Mouse (Mus musculus): ENCODE measurements around the gene Gtf2a1l. TPM values are rescaled to one million over a fixed set of nuclear protein-coding genes. Genes with fewer than 3 reads are reported as not detected.

Gene Gtf2a1l
- not detected in 2 replicates for polyA plus RNA-seq (2016; fragmentation: Nextera tagmentation; extraction: Ambion mirVana)

DNA sequence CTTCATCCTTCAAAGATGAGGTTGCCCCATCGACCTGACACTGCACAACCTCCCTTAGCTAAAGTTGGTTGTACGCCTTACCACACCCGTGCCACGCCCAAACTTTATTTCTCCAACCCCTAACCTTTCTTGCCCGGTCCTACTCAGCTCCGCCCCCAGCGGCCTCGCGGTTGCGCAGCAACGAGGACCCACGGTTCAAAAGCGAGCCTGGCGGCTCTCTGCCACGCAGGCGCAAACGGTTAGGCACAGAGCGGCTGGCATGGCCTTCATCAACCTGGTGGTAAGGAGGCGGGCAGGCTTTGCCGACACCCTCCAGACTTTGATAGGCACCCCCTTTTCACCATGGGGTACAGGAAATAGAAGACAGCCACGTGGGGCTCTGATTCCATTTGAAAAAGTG lies at the start of gene Gtf2a1l:
TSS of gene Gtf2a1l (plus strand) at position 209 of the 400 bp plus-strand sequence.
- H3K4me3 ChIP-seq = no peak within 1 kb of the TSS
- H3K4me1 ChIP-seq = peaks cover 26% of the 10 kb centered on the region
- no peaks in the 10 kb centered on the region for H3K9me3 ChIP-seq
- peak; percentile 36 for DNase-seq (ENCODE audit: extremely low spot score, low spot score)
- peaks cover 91% of the 10 kb centered on the region for H3K27me3 ChIP-seq (ENCODE audit: poor library complexity, severe bottlenecking)
- H3K27ac ChIP-seq = no peak within 1 kb of the TSS
- 34% methylated on average over 21 of the region's 21 CpGs for WGBS
- H3K36me3 ChIP-seq (replicated peaks) = no peaks in the 10 kb centered on the region

DNA sequence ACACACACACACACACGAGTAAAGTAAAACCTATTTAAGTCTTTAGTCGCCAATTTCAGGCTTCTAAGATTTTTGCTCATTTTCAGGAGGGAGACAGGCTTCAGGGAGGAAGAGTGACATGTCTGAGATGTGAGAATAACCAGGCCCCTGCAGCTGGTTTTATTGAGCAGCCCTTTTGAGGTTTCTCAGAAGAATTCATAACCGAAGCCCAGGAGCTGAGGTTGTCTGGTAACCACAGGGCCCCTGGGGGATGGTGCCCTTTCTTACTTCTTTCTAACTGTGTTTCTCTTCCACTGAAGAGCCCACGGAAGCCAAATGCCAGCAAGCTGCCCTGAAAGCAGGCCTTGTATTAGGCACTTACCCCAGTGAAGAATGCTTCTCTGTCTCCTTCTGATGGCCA lies 47.5 kb upstream of the Gtf2a1l start:
- Histone ChIP-seq H3K27ac (no peak overlapping the region), H3K4me3 (no peak overlapping the region), H3K4me1 (peaks cover 8% of the 10 kb centered on the region), H3K9me3 (no peaks in the 10 kb centered on the region), H3K36me3 (replicated peaks) (peaks cover 11% of the 10 kb centered on the region), H3K27me3 (ENCODE audit: poor library complexity, severe bottlenecking) (no peaks in the 10 kb centered on the region)
- no peak for DNase-seq (ENCODE audit: extremely low spot score, low spot score)
- WGBS = 88% methylated on average over 4 of the region's 4 CpGs

DNA sequence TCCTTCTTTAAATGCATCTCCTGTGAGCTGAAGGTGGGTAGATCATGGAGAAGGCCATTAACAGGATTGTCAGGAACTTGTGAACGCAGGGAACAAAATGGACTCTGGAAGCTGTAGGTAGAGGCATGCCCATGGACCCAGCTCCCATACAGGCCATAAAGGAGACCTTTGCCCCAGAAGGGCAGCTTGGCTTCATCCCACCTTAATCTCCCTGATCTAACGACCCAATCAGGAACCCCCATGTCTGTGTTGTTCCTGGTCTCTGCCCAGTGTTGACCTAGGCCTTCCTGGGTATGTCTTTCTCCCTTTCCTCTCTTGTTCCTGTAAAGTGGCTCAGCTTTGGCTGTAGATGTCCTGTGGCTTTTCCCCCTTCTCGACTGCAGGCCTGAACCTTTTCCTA lies 47.1 kb upstream of the Gtf2a1l start:
- WGBS = 87% methylated on average over 3 of the region's 3 CpGs

DNA sequence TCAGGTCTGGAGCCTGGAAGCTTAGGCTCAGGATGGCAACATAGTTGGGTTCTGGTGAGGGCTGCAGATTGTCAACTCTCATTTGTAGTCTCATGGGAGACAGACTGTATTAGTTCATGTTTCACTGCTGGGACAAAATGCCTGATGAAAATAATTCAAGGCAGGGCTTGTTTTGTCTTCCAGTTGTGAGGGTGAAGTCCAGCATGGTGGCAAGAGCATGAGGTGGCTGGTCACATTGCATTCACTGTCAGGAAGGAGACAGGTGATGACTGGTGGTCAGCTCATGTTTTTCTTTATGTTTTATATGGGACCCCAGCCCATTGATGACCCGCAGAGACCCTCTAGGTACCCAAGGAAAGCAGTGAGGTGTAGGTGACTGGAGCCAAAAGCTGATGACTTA lies 45.7 kb upstream of the Gtf2a1l start:
- Histone ChIP-seq H3K4me3 (no peak overlapping the region), H3K9me3 (no peaks in the 10 kb centered on the region), H3K27me3 (ENCODE audit: poor library complexity, severe bottlenecking) (no peaks in the 10 kb centered on the region), H3K27ac (no peak overlapping the region), H3K36me3 (replicated peaks) (peaks cover 8% of the 10 kb centered on the region), H3K4me1 (peaks cover 22% of the 10 kb centered on the region)
- WGBS = 93% methylated on average over 1 of the region's 1 CpGs
- DNase-seq (ENCODE audit: extremely low spot score, low spot score) = no peak

More for the DNA sequence above, 47.1 kb upstream of the Gtf2a1l start:
- Histone ChIP-seq H3K27ac (no peak overlapping the region), H3K36me3 (replicated peaks) (peaks cover 11% of the 10 kb centered on the region), H3K4me3 (no peak overlapping the region), H3K27me3 (ENCODE audit: poor library complexity, severe bottlenecking) (no peaks in the 10 kb centered on the region), H3K4me1 (peaks cover 12% of the 10 kb centered on the region), H3K9me3 (no peaks in the 10 kb centered on the region)
- no peak for DNase-seq (ENCODE audit: extremely low spot score, low spot score)

DNA sequence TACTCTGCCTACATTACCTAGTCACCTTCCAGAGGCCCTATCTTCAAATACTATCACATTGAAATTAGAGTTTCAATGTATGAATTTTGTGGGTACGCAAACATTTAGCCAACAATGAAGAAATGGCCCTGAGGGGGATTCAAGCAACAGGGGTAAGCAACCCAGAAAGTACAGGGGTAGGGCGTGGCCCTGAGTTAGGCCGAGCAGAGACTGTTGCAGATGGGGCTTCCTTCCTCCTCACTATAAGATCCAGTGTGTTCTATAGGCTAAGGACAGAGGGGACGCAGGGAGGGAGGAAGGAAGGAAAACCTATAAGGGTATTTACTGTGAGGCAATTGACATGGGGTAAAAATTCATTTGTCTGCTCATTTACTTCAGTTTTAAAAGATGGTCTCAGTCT lies 44.1 kb upstream of the Gtf2a1l start:
- H3K4me3 ChIP-seq = no peak overlapping the region
- no peaks in the 10 kb centered on the region for H3K9me3 ChIP-seq
- H3K4me1 ChIP-seq = peaks cover 32% of the 10 kb centered on the region
- no peak overlapping the region for H3K27ac ChIP-seq
- H3K36me3 ChIP-seq (replicated peaks) = peaks cover 8% of the 10 kb centered on the region
- no peaks in the 10 kb centered on the region for H3K27me3 ChIP-seq (ENCODE audit: poor library complexity, severe bottlenecking)
- WGBS = 92% methylated on average over 4 of the region's 4 CpGs
- no peak for DNase-seq (ENCODE audit: extremely low spot score, low spot score)

DNA sequence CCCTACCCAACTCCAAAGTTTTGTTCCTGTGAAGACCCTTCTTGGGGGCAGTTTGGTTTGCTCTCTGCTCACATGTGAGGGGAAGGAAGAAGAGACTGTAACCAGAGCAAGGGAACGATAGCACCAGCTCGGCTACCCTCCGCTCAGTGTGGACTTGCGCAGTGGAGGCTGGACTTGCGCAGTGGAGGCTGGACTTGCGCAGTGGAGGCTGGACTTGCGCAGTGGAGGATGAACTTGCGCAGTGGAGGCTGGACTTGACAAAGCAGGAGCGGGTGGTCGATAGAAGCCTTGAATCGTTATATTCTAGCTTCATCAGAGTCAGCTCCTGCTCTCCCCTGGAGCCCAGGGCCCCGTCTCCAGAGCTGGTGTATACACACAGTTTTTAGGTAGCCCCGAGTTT lies 43.1 kb upstream of the Gtf2a1l start:
- H3K9me3 ChIP-seq = no peaks in the 10 kb centered on the region
- H3K4me3 ChIP-seq = no peak overlapping the region
- WGBS = 94% methylated on average over 13 of the region's 13 CpGs
- peaks cover 42% of the 10 kb centered on the region for H3K4me1 ChIP-seq
- no peaks in the 10 kb centered on the region for H3K27me3 ChIP-seq (ENCODE audit: poor library complexity, severe bottlenecking)
- H3K36me3 ChIP-seq (replicated peaks) = peaks cover 8% of the 10 kb centered on the region
- no peak overlapping the region for H3K27ac ChIP-seq
- DNase-seq (ENCODE audit: extremely low spot score, low spot score) = no peak

DNA sequence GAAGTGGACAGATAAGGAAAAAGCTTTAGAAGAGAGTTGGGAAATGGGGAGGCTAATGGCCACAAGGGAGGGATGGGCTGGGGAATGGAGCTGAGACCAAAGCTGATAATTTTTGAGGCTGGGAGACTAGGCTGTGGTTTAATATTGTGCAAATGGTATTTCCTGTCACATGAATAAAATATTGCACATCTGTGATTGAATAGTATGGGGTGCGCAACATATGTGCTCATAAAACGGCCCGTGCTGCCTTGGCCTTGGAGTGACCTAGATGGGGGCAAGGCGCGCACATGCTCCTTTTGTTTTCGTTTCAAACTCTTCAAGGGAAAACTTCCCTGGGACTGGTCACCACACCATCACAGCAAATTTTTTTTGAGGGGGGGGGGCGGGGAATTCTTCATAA lies 42.5 kb upstream of the Gtf2a1l start:
- H3K27me3 ChIP-seq (ENCODE audit: poor library complexity, severe bottlenecking) = no peaks in the 10 kb centered on the region
- no peak for DNase-seq (ENCODE audit: extremely low spot score, low spot score)
- peaks cover 4% of the 10 kb centered on the region for H3K36me3 ChIP-seq (replicated peaks)
- peak overlapping the region; percentile 74 for H3K27ac ChIP-seq
- H3K4me3 ChIP-seq = no peak overlapping the region
- H3K9me3 ChIP-seq = no peaks in the 10 kb centered on the region
- peaks cover 48% of the 10 kb centered on the region for H3K4me1 ChIP-seq
- 87% methylated on average over 7 of the region's 7 CpGs for WGBS

DNA sequence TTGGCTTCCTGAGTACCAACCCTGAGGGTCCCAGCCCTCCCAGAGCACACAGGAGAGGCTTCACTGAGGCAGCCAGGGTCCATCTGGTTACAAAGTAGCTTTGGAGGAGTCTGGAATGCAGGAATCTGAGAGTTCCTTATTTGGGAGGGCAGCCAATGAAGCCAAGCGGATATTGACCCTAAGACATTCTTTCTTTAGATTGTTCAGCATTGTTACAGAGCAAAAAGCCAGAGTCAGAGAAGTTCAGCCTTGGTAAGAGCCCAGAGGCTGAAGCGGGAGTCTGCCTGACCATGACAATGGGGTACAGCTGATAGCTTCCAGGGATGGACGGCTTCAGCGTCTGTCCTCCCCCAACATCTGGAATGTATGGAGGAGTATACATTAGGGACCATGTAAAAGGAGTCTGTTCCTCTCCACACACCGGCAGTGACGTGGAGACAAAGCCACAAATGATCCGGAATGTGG lies 42.1 kb upstream of the Gtf2a1l start:
- Histone ChIP-seq H3K9me3 (no peaks in the 10 kb centered on the region), H3K27me3 (ENCODE audit: poor library complexity, severe bottlenecking) (no peaks in the 10 kb centered on the region), H3K4me1 (peaks cover 52% of the 10 kb centered on the region), H3K27ac (peak overlapping the region; percentile 74), H3K36me3 (replicated peaks) (peaks cover 4% of the 10 kb centered on the region), H3K4me3 (no peak overlapping the region)
- no peak for DNase-seq (ENCODE audit: extremely low spot score, low spot score)
- WGBS = 48% methylated on average over 7 of the region's 7 CpGs

DNA sequence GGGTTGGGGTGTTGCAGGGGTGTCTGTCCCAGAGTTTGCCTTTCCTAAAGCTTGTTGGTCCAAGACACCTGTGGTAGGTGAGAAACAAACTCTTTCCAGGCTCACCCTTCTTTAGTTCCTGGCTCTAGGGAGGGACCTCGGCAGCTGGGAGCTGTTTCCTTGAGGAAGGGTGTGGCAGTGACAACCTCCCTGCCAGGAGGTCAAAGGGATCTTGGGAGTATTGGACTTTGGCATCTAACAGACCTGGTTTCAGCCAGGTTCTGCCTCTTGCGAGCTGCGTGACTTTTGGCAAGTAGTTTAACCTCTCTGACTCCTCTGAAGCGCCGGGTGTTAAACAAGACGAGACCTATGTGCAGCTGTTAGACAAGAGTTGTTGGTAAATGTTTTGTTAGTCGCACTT lies 41.3 kb upstream of the Gtf2a1l start:
- no peaks in the 10 kb centered on the region for H3K27me3 ChIP-seq (ENCODE audit: poor library complexity, severe bottlenecking)
- no peak for DNase-seq (ENCODE audit: extremely low spot score, low spot score)
- no peak overlapping the region for H3K4me3 ChIP-seq
- H3K27ac ChIP-seq = peak overlapping the region; percentile 74
- no peaks in the 10 kb centered on the region for H3K9me3 ChIP-seq
- peaks cover 59% of the 10 kb centered on the region for H3K4me1 ChIP-seq
- peaks cover 4% of the 10 kb centered on the region for H3K36me3 ChIP-seq (replicated peaks)
- 90% methylated on average over 7 of the region's 7 CpGs for WGBS

DNA sequence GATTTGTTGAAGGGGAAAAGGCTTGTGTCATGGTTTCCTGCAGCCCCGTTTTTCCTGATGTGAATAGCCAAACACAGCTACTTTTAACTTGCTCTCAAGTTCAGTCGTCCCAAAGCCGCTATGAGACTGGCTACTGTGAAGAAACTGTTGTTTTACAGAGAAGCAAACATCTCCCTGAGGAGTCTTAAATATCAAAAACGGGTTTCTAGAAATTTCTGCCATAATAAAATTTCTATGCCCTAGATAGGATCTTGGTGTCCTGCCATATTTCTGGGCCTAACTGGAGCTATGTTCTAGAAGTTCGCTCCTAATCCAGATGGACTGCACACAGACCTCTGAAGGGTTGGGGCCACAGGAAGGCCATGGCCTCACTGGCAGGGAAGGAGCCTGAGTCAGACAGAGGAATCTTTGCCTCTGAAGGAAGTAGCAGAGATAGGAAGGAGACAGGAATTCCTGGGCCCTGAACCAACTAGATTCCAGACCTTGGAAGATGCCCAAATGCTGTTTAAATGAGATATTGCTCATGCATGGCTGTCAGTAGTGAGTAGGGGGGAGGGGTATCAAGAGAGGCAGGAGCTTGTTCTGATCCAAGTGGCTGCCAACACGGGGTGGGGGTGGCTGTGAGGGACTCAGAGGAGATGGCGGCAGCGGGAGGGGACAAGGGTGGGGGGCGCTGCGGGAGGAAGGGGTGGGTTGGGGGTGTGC lies 39.6 kb upstream of the Gtf2a1l start:
- peaks cover 3% of the 10 kb centered on the region; the same call in 1 of the 2 replicates for H3K36me3 ChIP-seq (replicated peaks)
- H3K4me3 ChIP-seq = no peak overlapping the region
- peak overlapping the region; percentile 88 for H3K27ac ChIP-seq
- DNase-seq (ENCODE audit: extremely low spot score, low spot score) = no peak
- H3K27me3 ChIP-seq (ENCODE audit: poor library complexity, severe bottlenecking) = no peaks in the 10 kb centered on the region
- WGBS = 61% methylated on average over 10 of the region's 10 CpGs
- H3K4me1 ChIP-seq = peaks cover 59% of the 10 kb centered on the region
- H3K9me3 ChIP-seq = no peaks in the 10 kb centered on the region

DNA sequence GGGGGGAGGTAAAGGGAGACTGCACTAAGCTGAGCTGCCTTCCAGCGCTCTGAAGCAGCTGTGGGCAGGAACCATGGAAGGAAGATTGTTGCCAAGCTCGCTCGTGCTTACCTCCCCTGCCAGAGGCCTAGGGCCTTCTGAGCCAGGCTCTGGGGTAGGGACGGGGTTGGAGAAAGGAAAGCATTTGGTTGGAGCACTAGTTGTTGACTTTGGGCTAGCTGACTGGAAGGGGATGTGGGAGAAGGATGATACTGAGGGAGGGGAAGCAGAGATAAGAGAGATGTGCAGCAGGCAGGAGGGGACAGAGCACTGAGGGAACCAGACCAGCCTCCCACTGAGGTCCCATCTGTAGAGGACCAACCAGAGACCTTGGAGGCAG lies 39.1 kb upstream of the Gtf2a1l start:
- H3K4me1 ChIP-seq = peaks cover 59% of the 10 kb centered on the region
- peak overlapping the region; percentile 88 for H3K27ac ChIP-seq

DNA sequence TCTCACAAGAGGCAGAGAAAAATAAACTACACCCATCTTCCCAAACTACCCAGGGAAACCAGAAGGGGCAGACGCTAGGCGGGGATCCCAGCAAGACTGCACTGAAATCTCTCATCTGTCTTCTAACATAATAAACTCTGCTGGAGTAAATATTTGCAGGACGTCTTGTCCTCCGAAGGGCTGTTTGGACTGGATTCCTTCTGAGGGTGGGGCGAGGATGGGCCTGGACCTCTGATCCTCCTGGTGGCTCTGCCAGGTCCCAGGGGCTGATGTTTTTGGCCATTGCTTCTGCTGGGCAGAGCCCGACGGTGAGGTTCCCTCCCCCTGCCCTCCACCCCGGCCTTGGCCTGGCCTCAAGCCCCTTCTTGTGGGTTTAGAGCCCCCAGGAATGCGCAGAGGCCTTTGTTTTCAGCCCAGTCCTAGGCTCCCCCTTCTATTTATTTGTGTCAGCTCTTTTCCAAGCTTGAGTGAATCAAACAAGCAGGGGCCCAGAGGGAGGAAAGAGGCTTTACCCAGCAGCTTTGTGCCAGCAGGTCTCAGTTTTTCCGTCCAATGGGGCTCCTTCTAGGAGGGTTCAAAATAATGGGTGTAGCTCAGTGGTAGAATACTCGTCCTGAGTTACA lies 38.4 kb upstream of the Gtf2a1l start:
- peak overlapping the region; percentile 88 for H3K27ac ChIP-seq
- peaks cover 60% of the 10 kb centered on the region for H3K4me1 ChIP-seq
- 18% methylated on average over 11 of the region's 11 CpGs for WGBS
- H3K9me3 ChIP-seq = no peaks in the 10 kb centered on the region
- H3K36me3 ChIP-seq (replicated peaks) = no peaks in the 10 kb centered on the region
- no peaks in the 10 kb centered on the region for H3K27me3 ChIP-seq (ENCODE audit: poor library complexity, severe bottlenecking)
- DNase-seq (ENCODE audit: extremely low spot score, low spot score) = peak; percentile 48
- H3K4me3 ChIP-seq = peak overlapping the region; percentile 16; the same call in 1 of the 2 replicates

More for the DNA sequence above, 39.1 kb upstream of the Gtf2a1l start:
- Histone ChIP-seq H3K27me3 (ENCODE audit: poor library complexity, severe bottlenecking) (no peaks in the 10 kb centered on the region), H3K36me3 (replicated peaks) (no peaks in the 10 kb centered on the region), H3K9me3 (no peaks in the 10 kb centered on the region), H3K4me3 (no peak overlapping the region)
- no peak for DNase-seq (ENCODE audit: extremely low spot score, low spot score)
- 51% methylated on average over 4 of the region's 4 CpGs for WGBS

DNA sequence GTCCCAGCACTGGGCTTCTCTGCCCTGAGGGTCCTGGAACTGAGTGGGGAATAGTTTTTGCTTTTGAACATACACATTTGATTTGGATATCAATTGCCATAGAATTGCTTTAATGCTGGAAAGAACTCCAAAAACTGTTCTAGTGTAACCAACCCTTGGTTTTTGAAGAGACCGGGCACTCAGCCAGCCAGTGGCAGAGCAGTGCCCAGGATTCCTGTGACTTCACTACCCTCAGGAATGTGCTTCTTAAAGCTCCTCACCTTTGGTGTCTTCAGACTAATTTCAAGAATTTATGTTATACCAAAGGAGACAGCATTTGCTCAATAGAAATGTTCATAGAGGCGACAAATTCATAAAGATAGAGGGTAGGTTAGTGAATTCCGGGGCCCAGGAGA lies 37.9 kb upstream of the Gtf2a1l start:
- no peak for DNase-seq (ENCODE audit: extremely low spot score, low spot score)
- no peaks in the 10 kb centered on the region for H3K9me3 ChIP-seq
- WGBS = 74% methylated on average over 3 of the region's 3 CpGs
- H3K27me3 ChIP-seq (ENCODE audit: poor library complexity, severe bottlenecking) = no peaks in the 10 kb centered on the region
- 0 out of 2 replicates have a peak overlapping the region, but pooled peaks have one; percentile 16 for H3K4me3 ChIP-seq
- H3K4me1 ChIP-seq = peaks cover 60% of the 10 kb centered on the region
- H3K27ac ChIP-seq = peak overlapping the region; percentile 88
- peaks cover 4% of the 10 kb centered on the region for H3K36me3 ChIP-seq (replicated peaks)

All from forebrain, embryonic 10.5 days (tissue).